ENCODE assay signal across 14 mouse cellular contexts in the genomic region with DNA sequence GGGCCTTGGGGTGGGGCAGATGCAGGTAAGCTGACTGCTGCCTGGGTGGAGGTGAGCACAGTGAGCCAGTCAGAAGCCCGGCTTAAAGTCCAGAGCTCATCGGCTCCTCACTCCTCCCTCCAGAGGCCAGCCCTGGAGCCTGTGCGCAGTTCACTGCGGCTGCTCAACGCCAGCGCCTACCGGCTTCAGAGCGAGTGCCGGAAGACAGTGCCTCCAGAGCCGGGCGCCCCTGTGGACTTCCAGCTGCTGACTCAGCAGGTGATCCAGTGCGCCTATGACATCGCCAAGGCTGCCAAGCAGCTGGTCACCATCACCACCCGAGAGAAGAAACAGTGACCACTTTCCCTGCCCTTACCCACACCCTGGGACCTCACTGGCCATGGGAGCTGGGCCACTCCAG. TPM values are rescaled to one million over a fixed set of nuclear protein-coding genes. Genes with fewer than 3 reads are reported as not detected.
DNase-seq lines count a peak whose midpoint lies in the region; ATAC-seq and TF ChIP-seq lines count a peak whose summit lies in the region.
"Had no signal": no experiment of that assay in that cellular context is flagged by ENCODE, and none has a peak within 500 bp of the region (broad histone marks: within the 10 kb centered on the region; RNA-seq: fewer than 3 reads in every experiment).

No protein-coding gene starts in this region.

- no peak for TF ChIP-seq CTCF in kidney, adult 2 months (conservative IDR thresholded peaks at IDR 0.05; ENCODE audit: insufficient read depth, insufficient read length, low read depth, low read length)

- DNase-seq in cerebellum, adult 9-10 months: peak; percentile 41
- no peak for DNase-seq in cerebellum, adult 8-10 months
- peak; percentile 88 for DNase-seq in kidney, adult 2 months
- DNase-seq in ES-E14 (ENCODE audit: low read depth, low spot score): no peak
- DNase-seq in kidney, postnatal 25 days: peak; percentile 67 to 93
- DNase-seq: heart, adult 18-20 months; heart, postnatal 14 days; left cerebral cortex, postnatal 4 days; lung, adult 18-20 months had no signal

- WGBS in kidney, adult 2 months: 32% methylated on average over 14 of the region's 14 CpGs
- WGBS in kidney, embryonic 15.5 days: 84% methylated on average over 14 of the region's 14 CpGs
- WGBS in midbrain, embryonic 13.5 days: 92% methylated on average over 14 of the region's 14 CpGs

- ATAC-seq in kidney, embryonic 15.5 days (replicated peaks; ENCODE audit: low FRiP score): no peak
- ATAC-seq in midbrain, embryonic 13.5 days: no peak
- ATAC-seq in megakaryocyte progenitor cell, adult 5-6 weeks (replicated peaks; ENCODE audit: poor library complexity): no peak

- no peak for TF ChIP-seq POLR2A in kidney, adult 2 months (IDR thresholded peaks at IDR 0.05; ENCODE audit: low read depth, low read length)

- H3K36me3 ChIP-seq in kidney, adult 2 months (ENCODE audit: control insufficient read depth, insufficient read depth, low read length): no peaks in the 10 kb centered on the region; the same call in 1 of the 2 replicates
- H3K36me3 ChIP-seq in kidney, embryonic 15.5 days: peaks cover 79% of the 10 kb centered on the region
- H3K36me3 ChIP-seq in ES-E14 (ENCODE audit: control insufficient read depth, insufficient read depth, low read length, poor library complexity, severe bottlenecking): peaks cover 50% of the 10 kb centered on the region
- H3K36me3 ChIP-seq in midbrain, embryonic 13.5 days: peaks cover 55% of the 10 kb centered on the region

- H3K27ac ChIP-seq in kidney, adult 2 months (ENCODE audit: insufficient read depth, low read depth, low read length): no peak overlapping the region
- no peak overlapping the region for H3K27ac ChIP-seq in kidney, embryonic 15.5 days
- no peak overlapping the region for H3K27ac ChIP-seq in ES-E14 (ENCODE audit: insufficient read depth, low read depth, low read length, poor library complexity, severe bottlenecking)
- no peak overlapping the region for H3K27ac ChIP-seq in midbrain, embryonic 13.5 days

- no peaks in the 10 kb centered on the region for H3K27me3 ChIP-seq in kidney, adult 2 months (replicated peaks; ENCODE audit: control insufficient read depth, insufficient read depth, low read length)
- no peaks in the 10 kb centered on the region for H3K27me3 ChIP-seq in kidney, embryonic 15.5 days
- H3K27me3 ChIP-seq in midbrain, embryonic 13.5 days: no peaks in the 10 kb centered on the region

- H3K9me3 ChIP-seq in kidney, embryonic 15.5 days (replicated peaks): no peaks in the 10 kb centered on the region
- no peaks in the 10 kb centered on the region for H3K9me3 ChIP-seq in ES-E14 (ENCODE audit: control insufficient read depth, insufficient read depth, low read depth, low read length)
- H3K9me3 ChIP-seq in midbrain, embryonic 13.5 days: no peaks in the 10 kb centered on the region

- no peak overlapping the region for H3K9ac ChIP-seq in kidney, embryonic 15.5 days
- no peak overlapping the region for H3K9ac ChIP-seq in ES-E14 (ENCODE audit: insufficient read depth, low read depth, low read length, poor library complexity, severe bottlenecking)
- no peak overlapping the region for H3K9ac ChIP-seq in midbrain, embryonic 13.5 days (replicated peaks)

- H3K4me2 ChIP-seq in kidney, embryonic 15.5 days: no peak overlapping the region
- H3K4me2 ChIP-seq in midbrain, embryonic 13.5 days (replicated peaks): no peak overlapping the region

- H3K4me3 ChIP-seq in kidney, adult 2 months (ENCODE audit: insufficient read depth, low read depth, low read length): no peak overlapping the region
- H3K4me3 ChIP-seq in kidney, embryonic 15.5 days (replicated peaks): no peak overlapping the region
- H3K4me3 ChIP-seq in ES-E14 (ENCODE audit: insufficient read depth in 1 of 2, low read depth in 1 of 2, low read length in 2 of 2, poor library complexity in 1 of 2, severe bottlenecking in 1 of 2): no peak overlapping the region
- H3K4me3 ChIP-seq in midbrain, embryonic 13.5 days (replicated peaks): no peak overlapping the region

- in situ Hi-C loops in ES-E14 (cut with MboI; ENCODE audit: low sequenced_read_pairs in 2 of 2, unreplicated experiment in 2 of 2): no loop called here

- H3K4me1 ChIP-seq in kidney, adult 2 months (ENCODE audit: control insufficient read depth, insufficient read depth, low read length): peaks cover 7% of the 10 kb centered on the region
- H3K4me1 ChIP-seq in kidney, embryonic 15.5 days: peaks cover 33% of the 10 kb centered on the region
- H3K4me1 ChIP-seq in ES-E14 (ENCODE audit: control insufficient read depth in 2 of 2, insufficient read depth in 2 of 2, low read length in 2 of 2, poor library complexity in 1 of 2): peaks cover 0 to 26% of the 10 kb centered on the region in 2 experiments; a peak in 3 of 4 replicates
- H3K4me1 ChIP-seq in midbrain, embryonic 13.5 days (replicated peaks): peaks cover 7% of the 10 kb centered on the region

TF ChIP-seq in ES-E14, 5 proteins besides CTCF, POLR2A, EP300 and RAD21:
- TF ChIP-seq MAFK (IDR thresholded peaks at IDR 0.05; ENCODE audit: insufficient read depth, low read depth, low read length) (peak; percentile 63; the same call in 1 of the 2 replicates), ZC3H11A (IDR thresholded peaks at IDR 0.05; ENCODE audit: borderline replicate concordance, low read depth, low read length) (no peak), CHD2 (IDR thresholded peaks at IDR 0.05; ENCODE audit: low read depth, low read length) (no peak)

RNA-seq across cellular contexts. Expression of gene Abhd15, which starts 8.6 kb away (rescaled TPM):
- polyA plus RNA-seq in kidney, adult 2 months (2012; rRNA removed): 2.7 and 3.2 TPM in 2 replicates
- polyA plus RNA-seq in kidney, embryonic 15.5 days (2015; fragmentation: Nextera tagmentation; extraction: Ambion mirVana): 1.9 TPM in 2 replicates
- total RNA-seq in ES-E14 (2012; rRNA removed): 1.6 and 1.7 TPM in 2 replicates
- 2.4 and 2.6 TPM in 2 replicates for polyA plus RNA-seq in midbrain, embryonic 13.5 days (2015; fragmentation: Nextera tagmentation; extraction: Ambion mirVana)
- total RNA-seq in megakaryocyte progenitor cell, adult 5-6 weeks (2015): 3.2 and 3.4 TPM in 2 replicates
- 3.6 and 4.6 TPM in 2 replicates for total RNA-seq in megakaryocyte progenitor cell, adult 5-6 weeks (2017)

RNA-seq across cellular contexts. Expression of gene Trp53i13, which starts 9.5 kb away (rescaled TPM):
- 19.4 and 24.4 TPM in 2 replicates for polyA plus RNA-seq in kidney, adult 2 months (2012; rRNA removed)
- 34.8 and 41.2 TPM in 2 replicates for polyA plus RNA-seq in kidney, embryonic 15.5 days (2015; fragmentation: Nextera tagmentation; extraction: Ambion mirVana)
- total RNA-seq in ES-E14 (2012; rRNA removed): 18.4 and 23.5 TPM in 2 replicates
- 16.2 and 16.3 TPM in 2 replicates for polyA plus RNA-seq in midbrain, embryonic 13.5 days (2015; fragmentation: Nextera tagmentation; extraction: Ambion mirVana)
- 1.7 and 2.0 TPM in 2 replicates for total RNA-seq in megakaryocyte progenitor cell, adult 5-6 weeks (2015)
- 1.7 and 8.2 TPM in 2 replicates for total RNA-seq in megakaryocyte progenitor cell, adult 5-6 weeks (2017)

RNA-seq across cellular contexts. Expression of gene Gm10392, which starts 12.7 kb away (rescaled TPM):
- polyA plus RNA-seq in kidney, adult 2 months (2012; rRNA removed): not detected in 2 replicates
- polyA plus RNA-seq in kidney, embryonic 15.5 days (2015; fragmentation: Nextera tagmentation; extraction: Ambion mirVana): 0.27 TPM in 1 of 2 replicates, not detected in the other
- total RNA-seq in ES-E14 (2012; rRNA removed): 0.26 TPM in 1 of 2 replicates, not detected in the other
- polyA plus RNA-seq in midbrain, embryonic 13.5 days (2015; fragmentation: Nextera tagmentation; extraction: Ambion mirVana): 0.12 and 0.14 TPM in 2 replicates
- total RNA-seq in megakaryocyte progenitor cell, adult 5-6 weeks (2015): 0.32 TPM in 1 of 2 replicates, not detected in the other
- total RNA-seq in megakaryocyte progenitor cell, adult 5-6 weeks (2017): 0.41 and 1.2 TPM in 2 replicates
- total RNA-seq: heart, adult 18-20 months; heart, postnatal 14 days; layer of hippocampus, postnatal 14 days; left cerebral cortex, postnatal 4 days had no signal
- polyA plus RNA-seq: brain, embryonic 14.5 days had no signal

RNA-seq across cellular contexts. Expression of gene Git1, which starts 12.9 kb away (rescaled TPM):
- polyA plus RNA-seq in kidney, adult 2 months (2012; rRNA removed): 53.2 and 58.5 TPM in 2 replicates
- 9.7 and 12.6 TPM in 2 replicates for polyA plus RNA-seq in kidney, embryonic 15.5 days (2015; fragmentation: Nextera tagmentation; extraction: Ambion mirVana)
- 43.1 and 55.2 TPM in 2 replicates for total RNA-seq in ES-E14 (2012; rRNA removed)
- 13.6 and 14.9 TPM in 2 replicates for polyA plus RNA-seq in midbrain, embryonic 13.5 days (2015; fragmentation: Nextera tagmentation; extraction: Ambion mirVana)
- 24.3 and 27.6 TPM in 2 replicates for total RNA-seq in megakaryocyte progenitor cell, adult 5-6 weeks (2015)
- 14.5 and 17.1 TPM in 2 replicates for total RNA-seq in megakaryocyte progenitor cell, adult 5-6 weeks (2017)

RNA-seq across cellular contexts. Expression of gene Ankrd13b, which starts 16.8 kb away (rescaled TPM):
- polyA plus RNA-seq in kidney, adult 2 months (2012; rRNA removed): 22.3 and 31.4 TPM in 2 replicates
- polyA plus RNA-seq in kidney, embryonic 15.5 days (2015; fragmentation: Nextera tagmentation; extraction: Ambion mirVana): 5.3 and 6.9 TPM in 2 replicates
- 7.0 and 10.7 TPM in 2 replicates for total RNA-seq in ES-E14 (2012; rRNA removed)
- 20.8 and 27.6 TPM in 2 replicates for polyA plus RNA-seq in midbrain, embryonic 13.5 days (2015; fragmentation: Nextera tagmentation; extraction: Ambion mirVana)
- 10.0 and 10.4 TPM in 2 replicates for total RNA-seq in megakaryocyte progenitor cell, adult 5-6 weeks (2015)
- 5.7 and 6.0 TPM in 2 replicates for total RNA-seq in megakaryocyte progenitor cell, adult 5-6 weeks (2017)

Comparison
In these comparisons a context has a peak if more than half of its experiments do, and no peak if none do; other contexts are left out.
1. DNase-seq: peak in cerebellum, adult 9-10 months (single experiment), kidney, adult 2 months (single experiment) and kidney, postnatal 25 days (2 of 2); none in cerebellum, adult 8-10 months (single experiment) and ES-E14 (single experiment).